Mouse (Mus musculus) ovary, postnatal 14 days (tissue): ENCODE data around the gene Rhag.

Experiments used
- DNase-seq: peaks from one replicate; pipeline ENCODE4 v3.0.0; 2022; ENCODE audit warnings: low spot score

The Rhag gene

GRCm38 (mm10) chr17:40810934-40811333 is at the start of gene Rhag:
Gene Rhag, plus strand, starts transcription at chr17:40811126.
- DNase-seq = no peak

GRCm38 (mm10) chr17:40763662-40764061 is 47.3 kb upstream of the Rhag start:
- DNase-seq = no peak

- no peak for DNase-seq
Observed at GRCm38 (mm10) chr17:40767120-40767519, 43.8 kb upstream of the Rhag start.

GRCm38 (mm10) chr17:40789877-40790276 is 21.0 kb upstream of the Rhag start:
- no peak for DNase-seq

GRCm38 (mm10) chr17:40793921-40794854 is 16.7 kb upstream of the Rhag start:
- peak; percentile 3 for DNase-seq

GRCm38 (mm10) chr17:40802707-40803340 is 8.1 kb upstream of the Rhag start:
- no peak for DNase-seq

GRCm38 (mm10) chr17:40806550-40806949 is 4.4 kb upstream of the Rhag start:
- DNase-seq = no peak

- no peak for DNase-seq
Observed at GRCm38 (mm10) chr17:40806953-40807572, 3.9 kb upstream of the Rhag start, which contains the start of gene Crisp2. Gene Crisp2, minus strand, starts transcription at chr17:40807003.

GRCm38 (mm10) chr17:40808071-40808470 is 2.9 kb upstream of the Rhag start:
- DNase-seq = no peak

GRCm38 (mm10) chr17:40811560-40811959 is 634 bp downstream of the Rhag start:
- DNase-seq = no peak

GRCm38 (mm10) chr17:40812259-40812658 is 1.3 kb downstream of the Rhag start:
- no peak for DNase-seq

GRCm38 (mm10) chr17:40817340-40817943 is 6.5 kb downstream of the Rhag start:
- DNase-seq = no peak

- DNase-seq = no peak
Observed at GRCm38 (mm10) chr17:40821477-40821876, 10.6 kb downstream of the Rhag start.

GRCm38 (mm10) chr17:40823817-40824216 is 12.9 kb downstream of the Rhag start:
- no peak for DNase-seq

GRCm38 (mm10) chr17:40824549-40824948 is 13.6 kb downstream of the Rhag start:
- peak; percentile 25 for DNase-seq

GRCm38 (mm10) chr17:40831870-40832269 is 20.9 kb downstream of the Rhag start:
- no peak for DNase-seq

GRCm38 (mm10) chr17:40837308-40837707 is 26.4 kb downstream of the Rhag start:
- no peak for DNase-seq

- no peak for DNase-seq
Observed at GRCm38 (mm10) chr17:40855065-40855464, 44.1 kb downstream of the Rhag start.

GRCm38 (mm10) chr17:40868952-40869747 is 58.2 kb downstream of the Rhag start:
- no peak for DNase-seq

GRCm38 (mm10) chr17:40872626-40873025 is 61.7 kb downstream of the Rhag start:
- DNase-seq = no peak

- DNase-seq = no peak
Observed at GRCm38 (mm10) chr17:40873582-40874011, 62.7 kb downstream of the Rhag start.
